Mouse (Mus musculus) CH12.LX (cell line): Measurements from ENCODE around the gene Spata20.

Source experiments
- BHLHE40 ChIP-seq: IDR thresholded peaks from 2 replicates; pipeline ENCODE4 v1.6.1; 2011; ENCODE audit warnings: mild to moderate bottlenecking, low read depth, low read length, improper control_type of control experiment
- CTCF ChIP-seq, 2 experiments: IDR thresholded peaks in 1 of 2; conservative IDR thresholded peaks in 1 of 2; 2 replicates each; pipeline ENCODE4 v1.5.1; 2011 to 2012; ENCODE audit warnings: low read depth in 2 of 2, low read length in 2 of 2, improper control_type of control experiment in 1 of 2, inconsistent platforms in 1 of 2, mild to moderate bottlenecking in 1 of 2, moderate library complexity in 1 of 2
- ETS1 ChIP-seq: conservative IDR thresholded peaks from 2 replicates; pipeline ENCODE4 v1.6.1; 2012; ENCODE audit warnings: low read depth, mild to moderate bottlenecking, inconsistent platforms, low read length, improper control_type of control experiment, moderate library complexity
- MAFK ChIP-seq: IDR thresholded peaks from 2 replicates; pipeline ENCODE4 v1.6.1; 2011; ENCODE audit warnings: low read length, improper control_type of control experiment; ENCODE audit not compliant: insufficient replicate concordance
- USF1 ChIP-seq: IDR thresholded peaks from 2 replicates; pipeline ENCODE4 v1.6.1; 2014; ENCODE audit warnings: low read depth, mild to moderate bottlenecking, inconsistent platforms, low read length, improper control_type of control experiment
- ZC3H11A ChIP-seq: IDR thresholded peaks from 2 replicates; pipeline ENCODE4 v1.6.1; 2012; ENCODE audit warnings: low read depth, mild to moderate bottlenecking, inconsistent platforms, low read length, improper control_type of control experiment

- no peak for TF ChIP-seq BHLHE40
- TF ChIP-seq CTCF (conservative IDR thresholded peaks at IDR 0.05 in 1 of 2, IDR thresholded peaks at IDR 0.05 in 1 of 2; ENCODE audit: low read depth in 2 of 2, low read length in 2 of 2): no peak
- TF ChIP-seq USF1: no peak
- no peak for TF ChIP-seq ETS1
- TF ChIP-seq MAFK: no peak
- TF ChIP-seq ZC3H11A: no peak
Measured at GRCm38 (mm10) chr11:94491035-94491748, 5.2 kb upstream of the Spata20 start.
